Mouse (Mus musculus) hindbrain, embryonic 15.5 days (tissue): Measurements from ENCODE around the gene Tspan18. TPM values are rescaled to one million over a fixed set of nuclear protein-coding genes. Genes with fewer than 3 reads are reported as not detected.

Source experiments
- ATAC-seq: fragments of 200-750 bp; cut with Nextera tagmentation; 2 replicates; pipeline ENCODE4 v1.8.0; 2017; ENCODE audit warnings: low read depth, moderate number of reproducible peaks, moderate TSS enrichment; ENCODE audit not compliant: low FRiP score
- H3K27ac ChIP-seq: fragments of 300-500 bp; sonication (generic); replicated peaks from 2 replicates; pipeline ENCODE4 v1.5.1; 2015; ENCODE audit warnings: mild to moderate bottlenecking, inconsistent platforms
- H3K27me3 ChIP-seq: fragments of 300-500 bp; sonication (generic); 2 replicates; pipeline ENCODE4 v1.6.1; 2015; ENCODE audit warnings: control low read depth, inconsistent platforms
- H3K36me3 ChIP-seq: fragments of 300-500 bp; sonication (generic); 2 replicates; pipeline ENCODE4 v1.6.1; 2015; ENCODE audit warnings: control low read depth, inconsistent platforms
- H3K4me1 ChIP-seq: fragments of 300-500 bp; sonication (generic); replicated peaks from 2 replicates; pipeline ENCODE4 v1.6.1; 2015; ENCODE audit warnings: control low read depth, inconsistent platforms
- H3K4me2 ChIP-seq: fragments of 300-500 bp; sonication (generic); 2 replicates; pipeline ENCODE4 v1.6.1; 2015; ENCODE audit warnings: moderate library complexity, mild to moderate bottlenecking, inconsistent platforms
- H3K4me3 ChIP-seq: fragments of 300-500 bp; sonication (generic); 2 replicates; pipeline ENCODE4 v1.5.1; 2015; ENCODE audit warnings: mild to moderate bottlenecking, inconsistent platforms
- H3K9ac ChIP-seq: fragments of 300-500 bp; sonication (generic); 2 replicates; pipeline ENCODE4 v1.6.1; 2015; ENCODE audit warnings: inconsistent platforms
- H3K9me3 ChIP-seq: fragments of 300-500 bp; sonication (generic); 2 replicates; pipeline ENCODE4 v1.6.1; 2016; ENCODE audit warnings: control low read depth, inconsistent platforms
- WGBS: fragments of 180-500 bp; shearing (Covaris S2); methylation state at CpG from one replicate; pipeline ENCODE4 v1.1.7; 2015; 5-methylcytosine and 5-hydroxymethylcytosine counted together
- polyA plus RNA-seq: library from polyadenylated mRNA; unstranded; fragments of >200 nt; fragmentation: Nextera tagmentation; extraction: Ambion mirVana; gene quantifications from 2 replicates; pipeline ENCODE4 v1.2.1, GENCODE M21; 2015

The Tspan18 gene
- polyA plus RNA-seq, 1 experiment from 2014 or later: 23.5 TPM

DNA sequence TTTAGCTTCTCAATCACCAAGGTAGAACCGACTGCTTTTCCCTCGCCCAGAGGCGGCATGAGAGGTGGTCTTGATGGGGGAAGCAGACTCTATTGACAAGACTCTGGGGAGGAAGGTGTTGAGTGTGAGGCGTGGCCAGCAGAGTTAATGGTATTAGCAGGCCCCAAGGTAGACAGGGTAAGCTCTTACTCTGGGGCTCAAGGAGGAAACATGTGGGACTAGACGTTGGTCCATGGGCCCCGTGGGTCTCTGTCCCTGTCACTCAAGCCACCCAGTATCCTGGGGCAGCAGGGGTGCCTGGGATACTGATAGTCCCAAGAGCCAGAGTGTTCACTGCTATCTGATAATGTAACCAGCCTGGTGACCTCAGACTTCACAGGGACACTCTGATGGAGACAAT, 26.0 kb upstream of the Tspan18 start:
- 0 out of 2 replicates have a peak, but pooled peaks cover 11% of the 10 kb centered on the region for H3K4me1 ChIP-seq
- no peaks in the 10 kb centered on the region for H3K27me3 ChIP-seq
- no peak overlapping the region for H3K4me3 ChIP-seq
- H3K27ac ChIP-seq: no peak overlapping the region
- H3K9ac ChIP-seq: no peak overlapping the region
- ATAC-seq: no peak
- H3K4me2 ChIP-seq: no peak overlapping the region
- WGBS: 82% methylated on average over 6 of the region's 6 CpGs
- H3K9me3 ChIP-seq: no peaks in the 10 kb centered on the region
- no peaks in the 10 kb centered on the region for H3K36me3 ChIP-seq

DNA sequence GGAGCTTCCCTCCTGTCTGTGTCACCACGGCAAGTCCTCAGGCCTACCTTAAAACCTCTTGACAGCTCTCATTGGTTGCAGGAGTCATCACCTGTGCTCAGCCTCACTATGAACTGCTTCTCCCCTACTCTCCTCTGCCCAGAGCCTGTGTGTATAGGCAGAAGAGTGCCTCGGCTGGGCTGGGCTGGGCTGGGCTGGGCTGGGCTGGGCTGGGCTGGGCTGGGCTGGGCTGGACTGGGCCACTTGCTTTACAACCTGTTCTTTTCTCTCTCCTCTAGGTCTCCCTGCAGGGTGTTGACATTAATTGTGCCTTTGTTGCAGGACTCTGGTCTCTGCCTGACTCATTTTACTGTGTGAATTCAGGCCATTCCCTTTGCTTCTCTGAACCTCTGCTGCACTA, 23.1 kb upstream of the Tspan18 start:
- 0 out of 2 replicates have a peak, but pooled peaks cover 8% of the 10 kb centered on the region for H3K4me1 ChIP-seq
- H3K9ac ChIP-seq: no peak overlapping the region
- no peak overlapping the region for H3K4me3 ChIP-seq
- H3K4me2 ChIP-seq: no peak overlapping the region
- no peaks in the 10 kb centered on the region for H3K9me3 ChIP-seq
- ATAC-seq: no peak
- no peaks in the 10 kb centered on the region for H3K27me3 ChIP-seq
- WGBS: 56% methylated on average over 2 of the region's 2 CpGs
- H3K36me3 ChIP-seq: no peaks in the 10 kb centered on the region
- H3K27ac ChIP-seq: no peak overlapping the region

DNA sequence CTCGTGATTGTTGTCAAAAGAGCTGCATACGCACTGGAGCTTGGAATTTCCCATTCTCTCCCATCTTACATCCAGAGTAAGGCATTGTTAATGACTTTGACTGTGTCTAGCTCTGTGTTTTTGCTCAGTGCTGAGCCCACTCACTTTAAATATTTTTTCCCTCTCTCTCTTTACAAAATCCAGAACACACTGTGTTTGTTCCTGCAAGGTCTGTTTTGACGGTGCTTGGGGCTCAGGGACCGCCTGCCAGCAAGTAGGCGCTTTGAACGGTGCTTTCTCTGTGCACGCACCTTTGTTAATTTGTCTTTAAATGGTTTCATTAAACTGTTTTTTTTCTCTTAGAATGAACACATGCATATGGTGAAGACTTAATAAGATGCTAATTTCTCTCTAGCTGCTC, 21.5 kb upstream of the Tspan18 start:
- Histone ChIP-seq H3K9ac (no peak overlapping the region), H3K9me3 (no peaks in the 10 kb centered on the region), H3K36me3 (no peaks in the 10 kb centered on the region), H3K4me2 (no peak overlapping the region), H3K27ac (peak overlapping the region; percentile 23; the same call in 1 of the 2 replicates), H3K4me3 (no peak overlapping the region), H3K27me3 (no peaks in the 10 kb centered on the region), H3K4me1 (0 out of 2 replicates have a peak, but pooled peaks cover 8% of the 10 kb centered on the region)
- 39% methylated on average over 7 of the region's 7 CpGs for WGBS
- no peak for ATAC-seq

DNA sequence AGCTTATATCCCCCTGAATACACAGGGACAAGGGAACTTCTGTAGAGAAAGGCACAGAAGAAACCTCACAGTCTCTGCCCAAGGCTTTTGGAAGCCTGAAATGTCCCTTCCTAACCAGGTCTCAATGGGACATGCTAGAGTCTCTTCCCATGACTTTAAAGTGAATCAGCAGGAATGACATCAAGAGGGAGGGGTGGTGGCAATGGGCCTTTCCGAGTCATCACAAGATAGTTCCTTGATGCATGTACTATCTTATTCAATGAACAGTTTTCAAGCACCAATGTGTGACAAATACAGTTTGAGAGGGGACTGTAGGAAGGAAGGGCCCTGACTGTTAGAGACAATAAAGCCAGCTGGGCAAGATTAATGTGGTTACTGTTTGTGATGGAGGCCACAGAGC, 20.3 kb upstream of the Tspan18 start:
- no peak for ATAC-seq
- Histone ChIP-seq H3K4me3 (no peak overlapping the region), H3K36me3 (no peaks in the 10 kb centered on the region), H3K27me3 (no peaks in the 10 kb centered on the region), H3K9me3 (no peaks in the 10 kb centered on the region), H3K4me2 (no peak overlapping the region), H3K4me1 (0 out of 2 replicates have a peak, but pooled peaks cover 8% of the 10 kb centered on the region), H3K9ac (no peak overlapping the region), H3K27ac (no peak overlapping the region)
- 74% methylated on average over 1 of the region's 1 CpGs for WGBS

DNA sequence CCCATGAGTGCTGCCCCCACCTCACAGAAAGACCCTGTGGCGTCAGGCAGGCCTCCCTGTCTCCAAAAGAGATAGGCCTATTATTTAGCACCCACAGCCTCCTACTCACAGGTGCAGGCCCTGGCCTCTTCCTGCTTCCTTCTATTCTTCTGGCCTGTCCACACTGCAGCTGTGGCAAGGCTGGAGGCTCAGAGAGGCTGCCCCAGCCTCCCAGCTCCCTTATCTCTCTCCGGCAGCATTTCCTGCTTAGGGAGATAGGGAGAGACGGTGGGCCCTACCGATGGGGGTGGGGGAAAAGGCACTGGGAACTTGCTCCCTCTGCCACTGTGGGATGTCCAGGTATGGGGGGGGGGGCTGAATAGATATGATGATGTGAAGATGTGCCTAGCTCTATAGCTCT, 19.4 kb upstream of the Tspan18 start:
- H3K4me1 ChIP-seq: 0 out of 2 replicates have a peak, but pooled peaks cover 8% of the 10 kb centered on the region
- WGBS: 77% methylated on average over 4 of the region's 4 CpGs
- no peak overlapping the region for H3K9ac ChIP-seq
- H3K4me2 ChIP-seq: no peak overlapping the region
- ATAC-seq: 0 out of 2 replicates have a peak, but pooled peaks have one; percentile 23
- H3K27me3 ChIP-seq: no peaks in the 10 kb centered on the region
- H3K9me3 ChIP-seq: no peaks in the 10 kb centered on the region
- no peak overlapping the region for H3K4me3 ChIP-seq
- no peaks in the 10 kb centered on the region for H3K36me3 ChIP-seq
- H3K27ac ChIP-seq: no peak overlapping the region

DNA sequence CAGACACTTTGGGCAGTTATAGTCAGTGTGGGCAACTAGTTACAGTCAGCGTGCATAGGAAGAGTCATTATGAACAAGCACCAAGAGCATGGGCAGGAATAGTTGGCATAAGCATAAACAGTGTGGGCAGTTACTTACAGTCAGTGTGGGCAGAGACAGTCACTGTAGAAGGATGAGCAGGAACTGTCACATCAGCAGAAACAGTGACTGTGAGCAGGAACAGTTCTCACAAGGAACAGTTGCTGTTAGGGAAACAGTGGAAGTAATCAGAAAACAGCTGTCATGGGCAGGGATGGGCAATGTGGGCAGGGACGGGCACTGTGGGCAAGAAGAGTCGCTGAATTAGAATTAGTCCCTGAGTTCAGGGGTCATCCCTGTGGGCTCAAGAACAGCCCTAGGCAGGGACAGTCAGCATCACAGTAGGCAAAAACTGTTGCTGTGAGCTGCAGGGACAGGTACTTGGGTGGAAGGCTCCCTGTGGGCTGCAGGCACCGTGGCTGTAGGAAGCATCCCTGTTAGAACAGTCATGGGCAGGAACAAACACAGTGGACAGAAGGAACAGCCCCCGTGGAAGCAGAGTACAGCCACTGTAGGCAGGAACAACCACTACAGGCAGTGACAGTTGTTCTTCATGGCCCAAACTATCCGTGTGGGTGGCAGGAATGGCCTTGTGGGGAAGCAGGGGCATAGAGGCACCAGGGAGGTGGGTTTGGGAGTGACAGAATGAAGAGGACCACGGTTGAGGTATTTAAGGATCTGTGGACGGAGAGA, 18.8 kb upstream of the Tspan18 start:
- ATAC-seq: no peak
- no peak overlapping the region for H3K9ac ChIP-seq
- no peak overlapping the region for H3K27ac ChIP-seq
- no peaks in the 10 kb centered on the region for H3K27me3 ChIP-seq
- no peaks in the 10 kb centered on the region for H3K9me3 ChIP-seq
- H3K4me1 ChIP-seq: 0 out of 2 replicates have a peak, but pooled peaks cover 8% of the 10 kb centered on the region
- H3K4me2 ChIP-seq: no peak overlapping the region
- WGBS: 82% methylated on average over 8 of the region's 8 CpGs
- no peaks in the 10 kb centered on the region for H3K36me3 ChIP-seq
- H3K4me3 ChIP-seq: no peak overlapping the region

DNA sequence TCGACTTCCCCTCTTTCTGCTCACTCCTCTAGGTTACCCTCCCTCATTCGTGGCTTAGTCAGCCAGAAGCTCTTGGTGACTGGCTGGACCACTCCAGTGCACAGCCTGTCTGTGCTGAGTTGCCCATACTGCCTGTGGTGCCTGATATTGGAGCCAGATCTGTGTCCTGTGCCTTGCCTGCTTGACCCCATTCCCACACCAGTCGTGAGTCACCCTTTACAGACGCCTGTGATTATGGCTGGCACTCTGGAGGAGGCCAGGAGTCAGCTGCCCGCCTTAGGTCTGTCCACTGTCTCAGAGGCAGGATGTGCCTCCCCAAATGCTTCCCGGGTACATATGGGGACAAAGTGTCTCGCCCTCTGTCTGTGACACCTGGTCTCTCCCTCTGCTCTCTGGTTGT, 17.0 kb upstream of the Tspan18 start:
- ATAC-seq: no peak
- no peak overlapping the region for H3K4me2 ChIP-seq
- H3K4me1 ChIP-seq: 0 out of 2 replicates have a peak, but pooled peaks cover 8% of the 10 kb centered on the region
- no peak overlapping the region for H3K9ac ChIP-seq
- H3K27me3 ChIP-seq: no peaks in the 10 kb centered on the region
- no peaks in the 10 kb centered on the region for H3K36me3 ChIP-seq
- no peak overlapping the region for H3K27ac ChIP-seq
- H3K9me3 ChIP-seq: no peaks in the 10 kb centered on the region
- H3K4me3 ChIP-seq: no peak overlapping the region
- WGBS: 71% methylated on average over 7 of the region's 7 CpGs

DNA sequence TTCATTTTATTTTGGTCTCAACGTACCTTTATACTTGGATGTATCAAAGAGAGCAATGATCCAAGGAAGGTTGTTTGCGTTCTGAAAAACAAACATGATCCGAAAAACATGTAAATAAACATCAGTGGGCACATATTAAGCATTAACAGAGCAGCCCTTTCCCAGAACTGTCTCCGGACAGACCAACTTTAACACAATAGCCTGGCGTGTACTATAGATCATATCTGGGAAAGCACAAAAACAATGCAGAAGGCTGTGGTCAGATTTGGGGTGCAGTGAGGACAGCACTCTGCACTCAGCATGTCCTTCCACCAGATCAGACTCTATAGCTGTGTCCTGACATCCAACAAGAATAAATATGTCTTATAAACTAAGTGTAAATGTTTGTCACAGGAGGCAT, 12.7 kb upstream of the Tspan18 start:
- H3K4me1 ChIP-seq: no peaks in the 10 kb centered on the region
- H3K27ac ChIP-seq: no peak overlapping the region
- H3K4me2 ChIP-seq: no peak overlapping the region
- 79% methylated on average over 5 of the region's 5 CpGs for WGBS
- H3K9me3 ChIP-seq: no peaks in the 10 kb centered on the region
- no peak overlapping the region for H3K4me3 ChIP-seq
- no peaks in the 10 kb centered on the region for H3K36me3 ChIP-seq
- no peaks in the 10 kb centered on the region for H3K27me3 ChIP-seq
- no peak for ATAC-seq
- no peak overlapping the region for H3K9ac ChIP-seq

DNA sequence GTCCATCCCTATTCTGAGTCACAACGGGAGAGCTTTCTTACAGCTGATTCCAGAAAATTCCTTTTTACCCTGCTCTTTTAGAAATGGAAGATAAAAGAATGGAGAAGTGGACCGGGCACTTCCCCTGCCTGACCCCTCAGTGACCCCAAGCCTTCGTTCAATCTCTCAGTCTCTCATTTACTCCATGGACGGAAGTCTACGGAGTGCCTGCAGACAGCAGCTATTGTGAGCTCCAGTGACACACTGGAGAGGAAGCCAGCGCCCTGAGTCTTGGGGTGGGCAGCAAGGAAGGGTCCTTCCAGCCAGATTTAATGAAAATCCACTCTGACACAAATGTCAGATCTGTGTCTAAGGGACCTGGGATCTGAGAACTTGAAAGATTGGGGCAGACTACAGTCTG, 12.3 kb upstream of the Tspan18 start:
- Histone ChIP-seq H3K4me1 (no peaks in the 10 kb centered on the region), H3K4me3 (no peak overlapping the region), H3K27me3 (no peaks in the 10 kb centered on the region), H3K9me3 (no peaks in the 10 kb centered on the region), H3K4me2 (no peak overlapping the region), H3K9ac (no peak overlapping the region), H3K27ac (no peak overlapping the region), H3K36me3 (no peaks in the 10 kb centered on the region)
- ATAC-seq: no peak
- 17% methylated on average over 6 of the region's 6 CpGs for WGBS

DNA sequence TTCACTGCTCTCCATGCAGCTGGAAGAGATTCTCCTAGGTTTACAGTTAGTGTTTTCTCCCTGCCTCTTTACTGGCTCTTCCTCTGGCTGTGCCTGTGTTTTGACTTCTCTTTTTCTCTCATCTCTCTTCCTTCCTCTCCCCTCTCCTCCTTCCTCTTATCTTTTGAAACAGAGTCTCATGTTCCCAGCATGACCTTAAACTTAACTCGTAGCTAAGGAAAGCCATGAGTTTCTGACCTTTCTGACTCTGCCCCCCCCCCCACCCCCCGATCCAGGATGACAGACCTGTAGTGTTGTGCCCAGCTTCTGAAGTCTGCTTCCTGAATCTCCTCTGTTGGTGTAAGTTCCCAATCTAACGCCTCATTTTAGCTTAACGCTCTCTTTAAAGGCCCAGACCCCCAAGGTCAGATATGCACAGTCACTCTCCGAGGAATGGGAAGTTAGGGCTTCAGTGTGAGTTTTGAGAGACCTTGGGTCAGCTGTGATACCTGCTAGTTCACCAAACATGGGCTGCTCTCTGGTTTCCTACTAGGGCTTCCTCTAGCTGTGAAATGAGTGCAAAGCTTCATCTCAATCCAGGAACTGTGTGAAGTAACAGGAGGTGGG, 11.5 kb upstream of the Tspan18 start:
- no peak overlapping the region for H3K4me3 ChIP-seq
- no peaks in the 10 kb centered on the region for H3K27me3 ChIP-seq
- no peaks in the 10 kb centered on the region for H3K4me1 ChIP-seq
- no peak for ATAC-seq
- H3K4me2 ChIP-seq: no peak overlapping the region
- no peak overlapping the region for H3K9ac ChIP-seq
- H3K27ac ChIP-seq: no peak overlapping the region
- WGBS: 79% methylated on average over 5 of the region's 5 CpGs
- no peaks in the 10 kb centered on the region for H3K9me3 ChIP-seq
- no peaks in the 10 kb centered on the region for H3K36me3 ChIP-seq

DNA sequence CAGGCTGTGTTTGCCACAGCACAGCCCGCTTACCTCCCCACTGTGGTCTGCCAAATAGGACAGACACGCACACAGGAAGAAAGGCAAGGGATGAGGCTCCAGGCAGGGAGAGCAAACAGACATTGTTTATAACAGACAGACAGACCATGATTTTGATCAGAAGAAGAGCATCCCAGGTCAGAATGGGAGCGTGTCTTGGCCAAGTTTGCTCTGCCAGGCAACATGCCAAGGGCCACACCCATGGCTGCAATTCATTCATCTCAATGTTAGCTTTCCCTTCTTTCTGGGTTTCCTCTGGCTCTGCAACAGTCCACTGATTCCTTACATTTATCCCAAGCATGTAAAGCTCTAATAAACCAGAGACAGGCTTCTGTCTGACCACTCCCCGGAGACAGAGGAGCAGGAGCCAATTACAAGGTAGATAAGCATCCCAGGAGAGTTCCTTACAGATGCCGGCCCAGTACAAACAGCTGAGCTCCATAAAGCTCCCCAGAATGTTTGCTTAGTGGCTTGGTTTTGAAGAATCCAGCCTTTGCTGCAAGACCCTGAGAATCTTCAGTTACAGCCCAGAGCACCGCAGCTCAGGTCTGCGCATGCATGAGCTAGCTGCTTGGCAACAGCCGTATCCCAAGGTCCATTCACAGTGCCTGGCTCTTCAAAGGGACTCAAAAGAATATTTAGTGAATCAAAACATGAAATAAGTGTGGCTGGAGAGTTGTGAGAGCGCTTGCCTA, 5.2 kb upstream of the Tspan18 start:
- H3K9ac ChIP-seq: peak overlapping the region; percentile 17; the same call in 1 of the 2 replicates
- no peak overlapping the region for H3K4me2 ChIP-seq
- H3K4me3 ChIP-seq: no peak overlapping the region

DNA sequence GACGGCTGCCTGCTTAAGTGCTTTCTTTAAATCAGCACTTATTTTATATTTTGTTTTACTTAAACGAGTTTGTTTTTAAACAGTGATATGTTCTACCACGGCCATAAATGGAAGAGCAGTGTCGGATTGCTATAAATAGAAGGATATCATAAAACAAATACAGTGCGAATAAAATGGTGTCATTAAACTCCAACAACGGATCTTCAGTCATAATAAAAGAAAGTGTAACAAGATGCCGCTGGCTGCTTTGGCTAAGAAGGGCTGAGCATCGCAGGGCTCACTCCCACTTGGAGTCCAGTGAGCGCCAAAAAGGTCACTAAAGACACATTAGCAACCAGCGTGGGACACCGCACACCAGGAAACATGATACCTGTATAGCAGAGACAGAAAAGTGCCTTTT, 1.7 kb upstream of the Tspan18 start:
- ATAC-seq: no peak
- H3K27ac ChIP-seq: no peak overlapping the region
- H3K4me2 ChIP-seq: no peak overlapping the region
- no peaks in the 10 kb centered on the region for H3K36me3 ChIP-seq
- H3K4me3 ChIP-seq: no peak overlapping the region
- H3K9me3 ChIP-seq: no peaks in the 10 kb centered on the region
- peaks cover 42% of the 10 kb centered on the region for H3K4me1 ChIP-seq
- H3K9ac ChIP-seq: no peak overlapping the region
- WGBS: 83% methylated on average over 11 of the region's 11 CpGs
- H3K27me3 ChIP-seq: no peaks in the 10 kb centered on the region

More for the DNA sequence above, 5.2 kb upstream of the Tspan18 start:
- H3K27me3 ChIP-seq: no peaks in the 10 kb centered on the region
- no peaks in the 10 kb centered on the region for H3K36me3 ChIP-seq
- H3K27ac ChIP-seq: peak overlapping the region; percentile 50
- no peaks in the 10 kb centered on the region for H3K9me3 ChIP-seq
- peaks cover 18% of the 10 kb centered on the region for H3K4me1 ChIP-seq
- ATAC-seq: no peak
- WGBS: 39% methylated on average over 9 of the region's 9 CpGs
